Mouse (Mus musculus) ES-CJ7 (cell line): ENCODE data around the gene Anxa9.

Experiments
- DNase-seq: peaks from one replicate; pipeline ENCODE4 v3.0.0; 2011; ENCODE audit warnings: low read depth, low spot score

Anxa9 gene

DNA sequence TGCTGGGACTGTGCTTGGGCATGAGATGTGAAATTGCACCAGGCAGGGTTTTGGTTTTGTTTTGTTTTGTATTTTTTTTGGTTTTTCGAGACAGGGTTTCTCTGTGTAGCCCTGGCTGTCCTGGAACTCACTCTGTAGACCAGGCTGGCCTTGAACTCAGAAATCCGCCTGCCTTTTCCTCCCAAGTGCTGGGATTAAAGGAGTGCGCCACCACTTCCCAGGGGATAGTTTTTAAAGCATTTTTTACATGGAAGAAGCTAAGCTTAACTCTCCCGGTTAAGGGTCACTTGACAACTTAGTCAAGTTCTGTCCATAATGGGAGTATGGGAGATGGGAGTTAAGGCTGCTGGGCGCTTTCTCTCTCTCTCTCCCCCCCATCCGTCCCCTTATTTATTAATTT, 7.1 kb upstream of the Anxa9 start:
- no peak for DNase-seq

GRCm38 (mm10) chr3:95313476-95313875, 6.5 kb upstream of the Anxa9 start:
- DNase-seq = no peak

DNA sequence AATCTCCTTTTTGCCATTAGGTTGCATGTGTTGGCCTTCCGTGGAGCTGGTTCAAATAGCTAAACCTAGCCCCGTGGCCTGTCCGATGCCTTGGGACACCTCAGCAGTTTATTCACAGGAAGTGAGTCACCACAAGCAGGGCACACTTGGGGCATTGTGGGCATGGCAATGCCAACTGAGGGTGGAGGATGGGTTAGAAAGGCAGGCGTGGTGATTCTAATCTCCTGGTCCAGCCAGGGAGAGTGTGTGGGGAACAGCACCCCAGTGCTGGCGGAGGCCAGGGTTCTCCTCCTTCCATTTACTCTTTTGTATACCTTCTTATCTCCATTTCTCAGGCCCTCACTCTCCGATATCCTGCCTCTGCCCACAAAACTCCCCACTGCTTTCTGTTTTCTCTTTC, 5.6 kb upstream of the Anxa9 start:
- DNase-seq = no peak

DNA sequence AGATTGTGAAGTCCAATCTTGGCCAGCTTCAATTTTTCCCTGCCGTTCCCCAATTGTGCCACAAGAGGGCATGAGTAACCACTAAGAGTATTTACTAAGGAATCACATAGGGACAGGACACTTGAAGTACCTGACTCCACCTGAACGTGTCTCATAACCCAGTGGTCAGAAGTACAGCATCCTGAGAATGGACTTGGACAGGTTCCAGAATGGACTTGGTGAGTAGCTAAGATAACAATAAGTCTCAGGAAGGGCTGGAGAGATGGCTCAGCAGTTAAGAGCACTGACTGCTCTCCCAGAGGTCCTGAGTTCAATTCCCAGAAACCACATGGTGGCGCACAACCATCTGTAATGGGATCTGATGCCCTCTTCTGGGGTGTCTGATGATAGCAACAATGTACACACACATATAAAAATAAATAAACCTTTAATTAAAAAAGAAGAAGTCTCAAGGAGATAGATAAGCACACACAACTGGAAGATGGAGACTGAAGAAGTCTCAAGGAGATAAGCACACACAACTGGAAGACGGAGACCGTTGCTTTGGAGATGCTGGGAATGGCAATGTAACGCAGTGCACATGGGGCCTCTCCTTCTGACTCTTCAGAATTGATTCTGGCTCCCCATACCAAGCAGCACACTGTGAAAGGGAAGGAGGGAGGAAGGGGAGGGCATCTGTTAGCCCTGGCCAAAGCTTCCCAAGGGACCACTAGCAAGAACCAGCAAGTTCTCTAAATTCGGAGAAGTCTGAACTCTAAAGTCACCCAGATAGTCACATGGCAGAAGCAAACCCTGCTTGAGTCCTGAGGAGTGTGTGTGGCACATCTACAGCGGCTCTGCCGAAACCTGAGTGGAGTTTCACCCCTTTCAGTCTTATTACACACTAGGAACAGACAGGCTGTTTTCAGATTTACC, 4.2 kb upstream of the Anxa9 start:
- DNase-seq = peak; percentile 82

DNA sequence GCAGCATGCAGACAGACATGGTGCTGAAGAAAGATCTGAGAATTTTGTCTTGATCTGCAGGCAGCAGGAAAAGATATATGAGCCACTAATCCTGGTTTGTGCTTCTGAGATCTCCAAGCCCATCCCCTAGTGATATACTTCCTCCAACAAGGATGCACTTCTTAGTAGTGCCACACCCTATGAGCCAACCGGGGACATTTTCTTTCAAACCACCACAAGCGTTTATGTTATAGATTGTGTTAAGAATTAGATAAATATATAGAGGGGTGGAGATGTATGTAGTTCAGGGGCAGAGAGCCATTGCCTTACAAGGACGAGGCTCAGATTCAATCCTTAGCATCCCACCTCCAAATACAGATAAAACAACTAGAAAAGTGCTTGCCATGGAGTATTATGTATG, 3.5 kb upstream of the Anxa9 start:
- no peak for DNase-seq

DNA sequence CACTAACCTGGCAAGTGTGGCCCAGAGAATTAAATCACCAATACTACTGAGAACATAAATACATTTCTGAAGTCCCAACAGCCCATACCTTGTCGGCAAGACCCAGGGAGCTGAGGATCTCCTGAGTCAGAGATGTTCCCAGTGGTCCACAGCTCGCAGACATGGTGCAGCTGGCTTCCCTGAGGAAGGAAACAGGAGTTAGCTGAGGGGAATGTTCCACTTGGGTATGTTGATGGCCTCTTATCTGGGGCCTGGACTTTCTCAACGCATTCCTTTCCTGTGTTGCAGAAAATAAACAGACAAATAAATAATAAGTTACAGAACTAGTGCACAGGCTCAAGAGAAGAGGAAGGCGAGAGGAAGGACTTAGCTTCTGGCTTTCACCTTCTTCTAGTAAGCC, 732 bp downstream of the Anxa9 start:
- DNase-seq = no peak

DNA sequence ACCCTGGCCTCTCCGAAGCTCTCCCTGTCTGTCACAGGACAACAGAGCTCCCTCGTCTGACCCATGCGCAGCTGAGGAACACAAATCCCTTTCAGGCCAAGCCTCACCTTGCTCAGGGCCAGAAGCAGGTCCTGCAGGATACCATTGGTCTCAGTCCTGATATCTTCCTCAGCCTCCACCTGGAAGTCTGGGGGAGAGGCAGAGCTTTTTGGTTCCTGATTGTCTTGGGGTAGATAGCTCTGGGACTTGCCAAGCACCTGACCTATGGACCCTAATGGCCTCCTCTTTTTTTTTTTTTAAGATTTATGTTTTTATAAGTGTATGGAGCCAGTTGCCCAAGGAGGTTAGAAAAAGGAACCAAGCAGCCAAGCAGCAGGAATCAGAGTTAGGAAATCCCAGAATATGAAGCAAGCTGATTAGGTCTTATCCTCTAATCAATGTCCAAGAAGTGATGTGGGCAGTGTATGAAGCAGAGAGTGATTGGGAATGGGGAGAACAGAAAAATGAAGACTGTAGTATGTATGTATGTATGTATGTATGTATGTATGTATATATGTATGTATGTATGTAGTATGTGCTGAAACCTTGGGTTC, 5.7 kb downstream of the Anxa9 start:
- DNase-seq = no peak

- DNase-seq = no peak
These were observed 9.0 kb downstream of the Anxa9 start for GRCm38 (mm10) chr3:95298018-95298417.

- DNase-seq = peak; percentile 77
These were observed 10.9 kb downstream of the Anxa9 start for GRCm38 (mm10) chr3:95296103-95296469.

GRCm38 (mm10) chr3:95295321-95296102, 11.5 kb downstream of the Anxa9 start:
- peak; percentile 51 for DNase-seq

- no peak for DNase-seq
These were observed 12.3 kb downstream of the Anxa9 start for GRCm38 (mm10) chr3:95294718-95295117.

GRCm38 (mm10) chr3:95294316-95294715, 12.7 kb downstream of the Anxa9 start:
- DNase-seq = no peak

DNA sequence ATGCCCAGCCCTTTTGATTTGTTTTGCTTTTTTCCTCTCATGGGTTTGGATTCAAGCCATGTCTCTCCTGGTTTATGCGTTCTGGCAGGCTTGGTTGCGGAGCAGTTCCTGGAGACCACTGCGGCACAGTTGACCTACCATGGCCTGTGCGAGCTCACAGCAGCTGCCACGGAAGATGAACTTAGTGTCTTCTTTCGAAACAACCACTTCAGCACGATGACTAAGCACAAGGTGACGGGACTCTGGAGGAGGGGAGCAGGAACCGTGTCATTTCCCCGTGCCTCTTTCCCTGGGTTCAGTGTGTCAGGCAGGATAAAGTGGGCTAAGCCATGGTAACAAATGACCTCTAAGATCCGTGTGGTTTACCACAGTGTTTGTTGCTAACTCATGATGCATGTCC, 13.4 kb downstream of the Anxa9 start:
- no peak for DNase-seq

- no peak for DNase-seq
These were observed 14.1 kb downstream of the Anxa9 start for GRCm38 (mm10) chr3:95292899-95293298.

GRCm38 (mm10) chr3:95291041-95291440, 15.9 kb downstream of the Anxa9 start:
- no peak for DNase-seq

DNA sequence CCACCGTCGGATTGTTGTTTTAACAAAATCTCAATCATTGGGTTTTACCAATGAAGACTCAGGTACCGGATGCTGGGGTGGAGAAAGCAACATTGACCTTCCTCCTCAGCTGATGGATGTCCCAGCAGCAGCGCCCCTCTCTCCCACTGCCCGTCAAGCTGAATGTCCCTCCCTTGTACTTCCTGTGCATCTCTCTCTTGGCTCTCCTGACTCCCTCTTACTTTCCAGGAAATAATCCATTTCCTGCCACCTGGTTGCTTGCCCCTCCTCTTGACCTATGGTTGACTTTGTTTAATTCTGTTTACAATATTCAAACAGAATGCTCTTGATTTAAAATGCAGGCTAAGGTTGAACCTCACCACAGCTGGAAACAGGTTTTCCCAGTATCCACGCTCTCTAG, 16.8 kb downstream of the Anxa9 start:
- peak; percentile 69 for DNase-seq

DNA sequence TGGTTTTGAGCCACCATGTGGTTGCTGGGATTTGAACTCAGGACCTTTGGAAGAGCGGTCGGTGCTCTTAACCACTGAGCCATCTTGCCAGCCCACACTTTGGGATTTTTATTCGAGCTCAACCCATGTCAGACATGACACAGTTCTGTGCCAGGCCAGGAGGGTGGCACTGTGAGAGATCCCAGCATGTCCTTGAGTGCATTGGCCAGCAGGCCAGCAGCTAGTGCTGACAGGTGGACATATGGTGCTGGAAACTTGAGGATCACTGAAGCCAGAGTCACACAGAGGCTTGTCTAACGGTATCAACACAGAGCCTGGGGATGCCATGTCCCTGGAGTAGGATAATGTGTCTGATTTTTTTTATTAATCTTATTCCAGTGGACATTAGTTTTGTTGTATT, 17.6 kb downstream of the Anxa9 start:
- no peak for DNase-seq

- no peak for DNase-seq
These were observed 19.4 kb downstream of the Anxa9 start for GRCm38 (mm10) chr3:95287541-95287940.

- peak; percentile 67 for DNase-seq
These were observed 20.5 kb downstream of the Anxa9 start for GRCm38 (mm10) chr3:95286510-95286909.

- DNase-seq = no peak
These were observed 21.0 kb downstream of the Anxa9 start for GRCm38 (mm10) chr3:95286011-95286410.

DNA sequence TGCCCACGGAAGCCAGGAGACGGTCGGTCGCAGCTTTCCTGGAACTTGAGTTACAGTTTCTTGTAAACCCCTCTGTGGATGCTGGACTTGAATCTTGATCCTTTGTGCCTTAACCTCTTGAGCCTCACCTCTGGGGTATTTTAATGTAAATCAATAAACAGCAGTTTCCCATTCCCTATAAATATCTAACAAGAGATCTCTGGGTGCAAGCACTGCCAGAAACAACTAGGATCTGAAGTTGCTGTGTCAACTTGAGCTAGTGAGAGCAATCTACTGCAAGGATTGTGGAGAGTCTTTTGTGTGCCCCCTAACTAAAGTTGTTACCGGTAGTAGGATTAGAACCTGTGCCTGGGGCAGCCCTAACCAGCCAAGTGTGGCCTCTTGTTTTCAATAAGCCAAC, 21.6 kb downstream of the Anxa9 start:
- DNase-seq = no peak

DNA sequence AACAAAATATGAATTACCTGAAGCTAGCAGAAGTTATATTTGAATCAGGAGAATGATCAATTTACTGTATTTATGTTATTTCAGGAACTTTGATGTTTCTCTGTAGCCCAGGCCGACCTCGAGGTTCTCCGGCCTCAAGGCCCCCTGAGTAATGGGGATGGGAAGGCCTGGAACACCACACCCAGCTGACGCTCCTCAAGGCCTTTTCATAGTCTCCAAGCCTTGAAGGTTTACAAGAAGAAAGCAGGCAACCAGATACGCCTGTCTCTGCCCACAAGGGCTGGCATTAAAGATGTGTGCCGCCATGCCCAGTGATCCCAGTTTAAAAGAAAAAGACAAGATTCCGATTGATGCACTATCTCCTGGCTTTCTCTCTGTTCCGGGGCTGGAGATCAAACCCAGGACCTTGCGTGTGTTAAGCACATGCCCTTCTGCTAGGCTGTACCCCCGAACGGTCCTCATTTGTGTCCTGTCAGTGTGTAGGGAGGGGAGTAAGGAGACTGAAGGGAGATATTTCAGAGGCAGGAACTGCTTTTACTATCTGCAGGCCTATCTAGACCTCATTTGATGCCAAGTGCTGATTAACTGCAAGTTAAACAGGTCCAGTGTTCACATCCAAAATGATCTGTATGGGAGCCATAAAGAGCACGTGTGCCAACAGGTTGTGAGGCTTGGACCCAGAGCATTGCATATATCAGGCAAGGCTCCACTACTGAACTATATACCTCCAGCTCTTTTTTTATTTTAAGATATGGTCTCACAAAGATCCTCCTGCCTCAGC, 22.3 kb downstream of the Anxa9 start:
- DNase-seq = no peak
